Mouse (Mus musculus): ENCODE measurements around the gene Matn1.

DNA sequence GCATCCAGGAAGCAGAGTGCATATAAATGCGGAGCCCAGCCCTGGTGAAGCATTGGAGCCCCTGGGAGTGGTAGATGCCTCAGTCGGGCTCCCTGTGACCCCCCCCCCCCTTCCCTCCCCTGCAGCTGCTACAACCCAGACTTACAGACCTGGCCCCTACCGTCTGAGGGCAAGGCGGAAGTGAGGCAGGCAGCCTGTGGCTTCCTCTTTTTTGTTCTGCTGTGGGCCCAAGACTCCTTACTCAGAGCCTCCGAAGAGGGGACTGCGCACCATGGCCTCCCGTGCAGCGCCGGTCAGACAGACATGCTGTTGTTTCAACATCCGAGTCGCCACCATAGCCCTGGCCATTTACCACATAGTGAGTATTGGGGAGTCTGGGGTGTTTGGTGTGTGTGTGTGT, 31.1 kb upstream of the Matn1 start, which contains the start of gene Laptm5:
- no peak for TF ChIP-seq CTCF (IDR thresholded peaks at IDR 0.05; ENCODE audit: extremely low read depth, insufficient read depth, insufficient read length, insufficient replicate concordance)
- peak; percentile 98 for TF ChIP-seq POLR2A (IDR thresholded peaks at IDR 0.05; ENCODE audit: low read depth, low read length)
